Mouse (Mus musculus): ENCODE data around the gene Fbxo6. TPM values are rescaled to one million over a fixed set of nuclear protein-coding genes. Genes with fewer than 3 reads are reported as not detected.

The Fbxo6 gene
- polyA plus RNA-seq, 1 experiment from 2014 or later, result 16.0 TPM

- 2% methylated on average over 30 of the region's 30 CpGs for WGBS
- no peak overlapping the region for H3K4me3 ChIP-seq (replicated peaks)
- no peaks in the 10 kb centered on the region for H3K36me3 ChIP-seq
- 0 out of 2 replicates have a peak overlapping the region, but pooled peaks have one; percentile 11 for H3K4me2 ChIP-seq (replicated peaks)
- H3K9me3 ChIP-seq, result no peaks in the 10 kb centered on the region
- no peak overlapping the region for H3K9ac ChIP-seq
- no peak for ATAC-seq
- peaks cover 69% of the 10 kb centered on the region for H3K27me3 ChIP-seq (replicated peaks)
- H3K27ac ChIP-seq, result no peak overlapping the region
- no peaks in the 10 kb centered on the region for H3K4me1 ChIP-seq (replicated peaks)
These were observed 22.0 kb upstream of the Fbxo6 start for GRCm38 (mm10) chr4:148173811-148174494.

- no peak overlapping the region for H3K9ac ChIP-seq
- no peak overlapping the region for H3K4me2 ChIP-seq (replicated peaks)
- WGBS, result 32% methylated on average over 3 of the region's 3 CpGs
- no peak overlapping the region for H3K4me3 ChIP-seq (replicated peaks)
- no peak overlapping the region for H3K27ac ChIP-seq
- H3K27me3 ChIP-seq (replicated peaks), result peaks cover 78% of the 10 kb centered on the region
- no peak for ATAC-seq
- H3K36me3 ChIP-seq, result no peaks in the 10 kb centered on the region
- H3K4me1 ChIP-seq (replicated peaks), result peaks cover 3% of the 10 kb centered on the region; the same call in 1 of the 2 replicates
- no peaks in the 10 kb centered on the region for H3K9me3 ChIP-seq
These were observed 19.3 kb upstream of the Fbxo6 start for GRCm38 (mm10) chr4:148171261-148171660.

GRCm38 (mm10) chr4:148170842-148171241 is 18.9 kb upstream of the Fbxo6 start:
- Histone ChIP-seq H3K4me3 (replicated peaks) (no peak overlapping the region), H3K9ac (no peak overlapping the region), H3K27me3 (replicated peaks) (peaks cover 78% of the 10 kb centered on the region), H3K4me1 (replicated peaks) (peaks cover 3% of the 10 kb centered on the region; the same call in 1 of the 2 replicates), H3K9me3 (no peaks in the 10 kb centered on the region), H3K4me2 (replicated peaks) (no peak overlapping the region), H3K27ac (no peak overlapping the region), H3K36me3 (no peaks in the 10 kb centered on the region)
- ATAC-seq, result no peak
- 2% methylated on average over 2 of the region's 2 CpGs for WGBS

- no peaks in the 10 kb centered on the region for H3K9me3 ChIP-seq
- no peak overlapping the region for H3K27ac ChIP-seq
- no peaks in the 10 kb centered on the region for H3K36me3 ChIP-seq
- no peak overlapping the region for H3K4me2 ChIP-seq (replicated peaks)
- no peak overlapping the region for H3K9ac ChIP-seq
- ATAC-seq, result no peak
- H3K27me3 ChIP-seq (replicated peaks), result peaks cover 78% of the 10 kb centered on the region
- WGBS, result 28% methylated on average over 15 of the region's 15 CpGs
- H3K4me1 ChIP-seq (replicated peaks), result peaks cover 6% of the 10 kb centered on the region; the same call in 1 of the 2 replicates
- no peak overlapping the region for H3K4me3 ChIP-seq (replicated peaks)
These were observed 17.6 kb upstream of the Fbxo6 start for GRCm38 (mm10) chr4:148169586-148169985.

- peaks cover 76% of the 10 kb centered on the region for H3K27me3 ChIP-seq (replicated peaks)
- 25% methylated on average over 7 of the region's 7 CpGs for WGBS
- peaks cover 15% of the 10 kb centered on the region for H3K4me1 ChIP-seq (replicated peaks)
- H3K27ac ChIP-seq, result no peak overlapping the region
- no peaks in the 10 kb centered on the region for H3K36me3 ChIP-seq
- no peak overlapping the region for H3K4me2 ChIP-seq (replicated peaks)
- H3K4me3 ChIP-seq (replicated peaks), result no peak overlapping the region
- H3K9me3 ChIP-seq, result no peaks in the 10 kb centered on the region
- ATAC-seq, result no peak
- no peak overlapping the region for H3K9ac ChIP-seq
These were observed 16.3 kb upstream of the Fbxo6 start for GRCm38 (mm10) chr4:148168287-148168686.

- ATAC-seq, result no peak
- H3K4me2 ChIP-seq (replicated peaks), result peak overlapping the region; percentile 19; the same call in 1 of the 2 replicates
These were observed 15.0 kb upstream of the Fbxo6 start for GRCm38 (mm10) chr4:148166986-148167385.

GRCm38 (mm10) chr4:148166431-148166830 is 14.5 kb upstream of the Fbxo6 start:
- ATAC-seq, result peak; percentile 5; the same call in 1 of the 2 replicates
- Histone ChIP-seq H3K27ac (no peak overlapping the region), H3K36me3 (no peaks in the 10 kb centered on the region), H3K4me1 (replicated peaks) (peaks cover 15% of the 10 kb centered on the region), H3K27me3 (replicated peaks) (peaks cover 75% of the 10 kb centered on the region), H3K9ac (no peak overlapping the region), H3K9me3 (no peaks in the 10 kb centered on the region), H3K4me2 (replicated peaks) (peak overlapping the region; percentile 19; the same call in 1 of the 2 replicates), H3K4me3 (replicated peaks) (no peak overlapping the region)
- WGBS, result 6% methylated on average over 10 of the region's 10 CpGs

More at GRCm38 (mm10) chr4:148166986-148167385, 15.0 kb upstream of the Fbxo6 start:
- Histone ChIP-seq H3K27ac (no peak overlapping the region), H3K4me1 (replicated peaks) (peaks cover 15% of the 10 kb centered on the region), H3K36me3 (no peaks in the 10 kb centered on the region), H3K27me3 (replicated peaks) (peaks cover 75% of the 10 kb centered on the region), H3K9me3 (no peaks in the 10 kb centered on the region), H3K4me3 (replicated peaks) (no peak overlapping the region), H3K9ac (no peak overlapping the region)
- 15% methylated on average over 4 of the region's 4 CpGs for WGBS

- no peak for ATAC-seq
- no peak overlapping the region for H3K27ac ChIP-seq
- H3K27me3 ChIP-seq (replicated peaks), result peaks cover 81% of the 10 kb centered on the region
- H3K36me3 ChIP-seq, result no peaks in the 10 kb centered on the region
- H3K4me2 ChIP-seq (replicated peaks), result no peak overlapping the region
- H3K9me3 ChIP-seq, result no peaks in the 10 kb centered on the region
- peaks cover 21% of the 10 kb centered on the region for H3K4me1 ChIP-seq (replicated peaks)
- WGBS, result 8% methylated on average over 17 of the region's 17 CpGs
- no peak overlapping the region for H3K4me3 ChIP-seq (replicated peaks)
- no peak overlapping the region for H3K9ac ChIP-seq
These were observed 13.6 kb upstream of the Fbxo6 start for GRCm38 (mm10) chr4:148165551-148165950.

- Histone ChIP-seq H3K4me2 (replicated peaks) (peak overlapping the region; percentile 61), H3K27ac (no peak overlapping the region), H3K27me3 (replicated peaks) (peaks cover 77% of the 10 kb centered on the region), H3K4me1 (replicated peaks) (peaks cover 29% of the 10 kb centered on the region), H3K9ac (no peak overlapping the region), H3K4me3 (replicated peaks) (peak overlapping the region; percentile 30; the same call in 1 of the 2 replicates), H3K9me3 (no peaks in the 10 kb centered on the region), H3K36me3 (no peaks in the 10 kb centered on the region)
- 1% methylated on average over 16 of the region's 16 CpGs for WGBS
- no peak for ATAC-seq
These were observed 12.5 kb upstream of the Fbxo6 start for GRCm38 (mm10) chr4:148164461-148164860.

GRCm38 (mm10) chr4:148164002-148164439 is 12.1 kb upstream of the Fbxo6 start:
- no peak overlapping the region for H3K9ac ChIP-seq
- no peak overlapping the region for H3K27ac ChIP-seq
- peaks cover 76% of the 10 kb centered on the region for H3K27me3 ChIP-seq (replicated peaks)
- no peaks in the 10 kb centered on the region for H3K36me3 ChIP-seq
- peak overlapping the region; percentile 30 for H3K4me3 ChIP-seq (replicated peaks)
- H3K9me3 ChIP-seq, result no peaks in the 10 kb centered on the region
- peaks cover 33% of the 10 kb centered on the region for H3K4me1 ChIP-seq (replicated peaks)
- 1% methylated on average over 29 of the region's 29 CpGs for WGBS
- ATAC-seq, result peak; percentile 50
- H3K4me2 ChIP-seq (replicated peaks), result peak overlapping the region; percentile 61

GRCm38 (mm10) chr4:148160436-148161390 is 8.8 kb upstream of the Fbxo6 start, which contains the start of the genes Fbxo44 and Fbxo2:
Gene Fbxo44 (minus strand): TSS chr4:148160482.
Gene Fbxo2 (plus strand): TSS chr4:148160621.
- Histone ChIP-seq H3K4me2 (replicated peaks) (peak within 1 kb of the TSS; percentile 99), H3K4me3 (replicated peaks) (peak within 1 kb of the TSS; percentile 58), H3K9ac (peak within 1 kb of the TSS; percentile 60), H3K27ac (peak within 1 kb of the TSS; percentile 44; the same call in 1 of the 2 replicates), H3K27me3 (replicated peaks) (peaks cover 60% of the 10 kb centered on the region), H3K4me1 (replicated peaks) (peaks cover 32% of the 10 kb centered on the region), H3K9me3 (no peaks in the 10 kb centered on the region), H3K36me3 (no peaks in the 10 kb centered on the region)
- ATAC-seq, result peak; percentile 69
- 1% methylated on average over 43 of the region's 43 CpGs for WGBS

Measured in intestine, embryonic 15.5 days (tissue).